In the genomic region with DNA sequence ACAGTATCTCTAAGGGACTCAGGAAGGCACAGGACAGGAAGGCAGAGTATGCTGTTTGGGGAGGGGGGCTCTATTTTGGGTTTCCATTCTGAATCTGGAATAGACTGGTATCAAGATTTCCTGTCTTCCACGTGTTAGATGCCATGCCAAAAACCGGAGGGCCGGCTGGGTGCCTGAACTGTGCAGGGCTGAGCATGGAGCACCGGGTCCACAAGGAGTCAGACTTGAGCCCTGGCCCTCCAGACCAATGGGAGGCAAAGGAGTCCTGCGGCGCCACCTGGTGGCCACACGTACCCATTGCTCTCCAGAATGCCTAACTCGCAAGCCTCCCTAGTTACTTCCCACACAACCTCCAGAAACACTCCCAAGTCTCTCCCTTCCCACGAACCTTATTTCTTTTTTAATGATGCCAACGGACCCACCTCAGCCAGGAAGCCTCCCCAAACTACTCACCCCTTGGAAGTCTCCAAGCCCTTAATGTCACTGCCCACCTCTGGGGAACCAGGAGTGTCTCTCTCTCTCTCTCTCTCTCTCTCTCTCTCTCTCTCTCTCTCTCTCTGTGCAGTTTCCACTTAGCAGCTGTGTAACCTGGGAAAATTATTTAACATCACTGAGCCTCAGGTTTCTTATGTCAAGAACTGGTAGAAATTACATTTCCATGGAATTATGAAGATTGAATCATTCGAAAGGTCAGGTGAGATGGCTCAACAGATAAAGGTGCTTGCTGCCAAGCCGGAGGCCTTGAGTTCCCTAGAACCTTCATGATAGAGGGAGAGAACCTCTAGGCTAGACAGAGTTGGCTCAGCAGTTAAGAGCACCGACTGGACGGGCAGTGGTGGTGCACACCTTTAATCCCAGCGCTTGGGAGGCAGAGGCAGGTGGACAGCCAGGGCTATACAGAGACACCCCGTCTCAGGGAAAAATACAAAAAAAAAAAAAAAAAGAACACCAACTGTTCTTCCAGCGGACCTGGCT, we compare ENCODE assay signal across 8 mouse cellular contexts. TPM values are rescaled to one million over a fixed set of nuclear protein-coding genes. Genes with fewer than 3 reads are reported as not detected.
DNase-seq lines count a peak whose midpoint lies in the region; ATAC-seq and TF ChIP-seq lines count a peak whose summit lies in the region.

No protein-coding gene starts in this region.

- H3K27me3 ChIP-seq in ES-Bruce4 (ENCODE audit: control insufficient read depth, insufficient read depth, low read length, poor library complexity, severe bottlenecking): no peaks in the 10 kb centered on the region
- H3K27me3 ChIP-seq in forebrain, embryonic 15.5 days: no peaks in the 10 kb centered on the region
- no peaks in the 10 kb centered on the region for H3K27me3 ChIP-seq in lung, embryonic 15.5 days
- H3K27me3 ChIP-seq in thymus, adult 2 months (ENCODE audit: control insufficient read depth, insufficient read depth, low read length): no peaks in the 10 kb centered on the region

- peak overlapping the region; percentile 26 for H3K4me2 ChIP-seq in forebrain, embryonic 15.5 days (replicated peaks)
- peak overlapping the region; percentile 19; the same call in 1 of the 2 replicates for H3K4me2 ChIP-seq in lung, embryonic 15.5 days

- intact Hi-C loops in heart, postnatal 25 days (cut with DNase I): no loop called here

- DNase-seq in heart, postnatal 25 days (ENCODE audit: low spot score): peak; percentile 78
- peak; percentile 77 for DNase-seq in layer of hippocampus, adult 2 months (ENCODE audit: low spot score in 2 of 2)
- peak; percentile 79 for DNase-seq in ovary, adult 18-20 months (ENCODE audit: low spot score)
- DNase-seq in thymus, adult 2 months: peak; percentile 73

- 0 out of 2 replicates have a peak, but pooled peaks have one; percentile 33 for TF ChIP-seq EP300 in ES-Bruce4 (IDR thresholded peaks at IDR 0.05; ENCODE audit: insufficient read depth, low read depth, low read length)

- no peaks in the 10 kb centered on the region for H3K9me3 ChIP-seq in ES-Bruce4 (replicated peaks; ENCODE audit: control insufficient read depth, insufficient read depth, low read length, poor library complexity, severe bottlenecking)
- H3K9me3 ChIP-seq in forebrain, embryonic 15.5 days: no peaks in the 10 kb centered on the region
- no peaks in the 10 kb centered on the region for H3K9me3 ChIP-seq in lung, embryonic 15.5 days

- 30% methylated on average over 17 of the region's 17 CpGs for WGBS in forebrain, embryonic 15.5 days
- 32% methylated on average over 17 of the region's 17 CpGs for WGBS in lung, embryonic 15.5 days
- 40% methylated on average over 17 of the region's 17 CpGs for WGBS in thymus, adult 2 months

- peak; percentile 86 for ATAC-seq in cerebellum, adult (ENCODE audit: insufficient number of reproducible peaks, low FRiP score, low TSS enrichment)
- peak; percentile 57 for ATAC-seq in forebrain, embryonic 15.5 days (replicated peaks)
- peak; percentile 83 for ATAC-seq in lung, embryonic 15.5 days (ENCODE audit: borderline replicate concordance, extremely low read depth, low FRiP score, low TSS enrichment)

- H3K27ac ChIP-seq in ES-Bruce4 (ENCODE audit: insufficient read depth, low read length): no peak overlapping the region
- H3K27ac ChIP-seq in forebrain, embryonic 15.5 days (replicated peaks): peak overlapping the region; percentile 67
- no peak overlapping the region for H3K27ac ChIP-seq in layer of hippocampus, adult 2 months
- H3K27ac ChIP-seq in lung, embryonic 15.5 days: 0 out of 2 replicates have a peak overlapping the region, but pooled peaks have one; percentile 31
- H3K27ac ChIP-seq in thymus, adult 2 months (ENCODE audit: control insufficient read depth, insufficient read depth, low read length): no peak overlapping the region

- H3K4me3 ChIP-seq in ES-Bruce4 (ENCODE audit: low read depth, low read length): 0 out of 2 replicates have a peak overlapping the region, but pooled peaks have one; percentile 31
- H3K4me3 ChIP-seq in forebrain, embryonic 15.5 days: peak overlapping the region; percentile 16
- H3K4me3 ChIP-seq in layer of hippocampus, adult 2 months: no peak overlapping the region
- H3K4me3 ChIP-seq in lung, embryonic 15.5 days: no peak overlapping the region
- H3K4me3 ChIP-seq in thymus, adult 2 months (ENCODE audit: control insufficient read depth, insufficient read depth, low read length): no peak overlapping the region

- 0 out of 2 replicates have a peak overlapping the region, but pooled peaks have one; percentile 36 for H3K9ac ChIP-seq in ES-Bruce4 (ENCODE audit: low read depth, poor library complexity, severe bottlenecking)
- H3K9ac ChIP-seq in forebrain, embryonic 15.5 days (replicated peaks): peak overlapping the region; percentile 26; the same call in 1 of the 2 replicates
- no peak overlapping the region for H3K9ac ChIP-seq in lung, embryonic 15.5 days

- peak; percentile 100 for TF ChIP-seq CTCF in ES-Bruce4 (IDR thresholded peaks at IDR 0.05; ENCODE audit: low read depth, low read length)
- peak; percentile 96 for TF ChIP-seq CTCF in layer of hippocampus, adult 2 months (conservative IDR thresholded peaks at IDR 0.05)
- TF ChIP-seq CTCF in thymus, adult 2 months (IDR thresholded peaks at IDR 0.05; ENCODE audit: borderline replicate concordance, control insufficient read depth, extremely low read depth, insufficient read depth, low read length, poor library complexity): peak; percentile 98

- peaks cover 18% of the 10 kb centered on the region for H3K36me3 ChIP-seq in ES-Bruce4 (ENCODE audit: control insufficient read depth, insufficient read depth, low read length, poor library complexity, severe bottlenecking)
- peaks cover 15% of the 10 kb centered on the region for H3K36me3 ChIP-seq in forebrain, embryonic 15.5 days
- peaks cover 16% of the 10 kb centered on the region for H3K36me3 ChIP-seq in lung, embryonic 15.5 days
- H3K36me3 ChIP-seq in thymus, adult 2 months (ENCODE audit: control insufficient read depth, insufficient read depth, low read length): peaks cover 8% of the 10 kb centered on the region

- peaks cover 4% of the 10 kb centered on the region for H3K4me1 ChIP-seq in ES-Bruce4 (ENCODE audit: control insufficient read depth, insufficient read depth, low read length)
- H3K4me1 ChIP-seq in forebrain, embryonic 15.5 days: peaks cover 59% of the 10 kb centered on the region
- peaks cover 37% of the 10 kb centered on the region for H3K4me1 ChIP-seq in lung, embryonic 15.5 days
- peaks cover 35% of the 10 kb centered on the region for H3K4me1 ChIP-seq in thymus, adult 2 months (replicated peaks; ENCODE audit: control insufficient read depth, insufficient read depth, low read length)

- TF ChIP-seq POLR2A in ES-Bruce4 (IDR thresholded peaks at IDR 0.05; ENCODE audit: insufficient read depth, low read length): no peak
- no peak for TF ChIP-seq POLR2A in thymus, adult 2 months (IDR thresholded peaks at IDR 0.05; ENCODE audit: control insufficient read depth, extremely low read depth, insufficient read depth, low read length, poor library complexity)

RNA-seq across cellular contexts. Expression of a gene that starts 5.8 kb away (rescaled TPM):
- polyA plus RNA-seq in ES-Bruce4 (2011; ENCODE audit: insufficient read depth, insufficient read length, low read depth, missing spikeins): 42.3 and 43.4 TPM in 2 replicates
- 50.6 and 55.6 TPM in 2 replicates for polyA plus RNA-seq in forebrain, embryonic 15.5 days (2015; fragmentation: Nextera tagmentation; extraction: Ambion mirVana)
- under 1 TPM; 0.39 to 0.61 TPM for total RNA-seq in heart, postnatal 25 days (2021)
- total RNA-seq in layer of hippocampus, adult 2 months (2021): 1 to 10 TPM; 2.8 to 3.7 TPM
- polyA plus RNA-seq in lung, embryonic 15.5 days (2015; fragmentation: Nextera tagmentation; extraction: Ambion mirVana): 15.8 and 16.8 TPM in 2 replicates
- polyA plus RNA-seq in thymus, adult 2 months (2012; rRNA removed): 22.0 and 24.2 TPM in 2 replicates

RNA-seq across cellular contexts. Expression of a gene that starts 16.7 kb away (rescaled TPM):
- 30.0 and 37.2 TPM in 2 replicates for polyA plus RNA-seq in ES-Bruce4 (2011; ENCODE audit: insufficient read depth, insufficient read length, low read depth, missing spikeins)
- 23.4 and 27.5 TPM in 2 replicates for polyA plus RNA-seq in forebrain, embryonic 15.5 days (2015; fragmentation: Nextera tagmentation; extraction: Ambion mirVana)
- total RNA-seq in heart, postnatal 25 days (2021): 100 to 1,000 TPM; 121 to 132 TPM
- total RNA-seq in layer of hippocampus, adult 2 months (2021): 10 to 100 TPM; 34.6 to 36.1 TPM
- polyA plus RNA-seq in lung, embryonic 15.5 days (2015; fragmentation: Nextera tagmentation; extraction: Ambion mirVana): 111 and 121 TPM in 2 replicates
- polyA plus RNA-seq in thymus, adult 2 months (2012; rRNA removed): 59.3 and 61.1 TPM in 2 replicates

RNA-seq across cellular contexts. Expression of a gene that starts 21.7 kb away (rescaled TPM):
- 33.2 and 35.1 TPM in 2 replicates for polyA plus RNA-seq in ES-Bruce4 (2011; ENCODE audit: insufficient read depth, insufficient read length, low read depth, missing spikeins)
- polyA plus RNA-seq in forebrain, embryonic 15.5 days (2015; fragmentation: Nextera tagmentation; extraction: Ambion mirVana): 0.15 and 0.28 TPM in 2 replicates
- total RNA-seq in heart, postnatal 25 days (2021): not detected
- total RNA-seq in layer of hippocampus, adult 2 months (2021): not detected
- polyA plus RNA-seq in lung, embryonic 15.5 days (2015; fragmentation: Nextera tagmentation; extraction: Ambion mirVana): 33.1 and 36.4 TPM in 2 replicates
- 6.3 and 9.3 TPM in 2 replicates for polyA plus RNA-seq in thymus, adult 2 months (2012; rRNA removed)

RNA-seq across cellular contexts. Expression of a gene that starts 26.4 kb away (rescaled TPM):
- polyA plus RNA-seq in ES-Bruce4 (2011; ENCODE audit: insufficient read depth, insufficient read length, low read depth, missing spikeins): 138 and 151 TPM in 2 replicates
- polyA plus RNA-seq in forebrain, embryonic 15.5 days (2015; fragmentation: Nextera tagmentation; extraction: Ambion mirVana): 169 and 187 TPM in 2 replicates
- total RNA-seq in heart, postnatal 25 days (2021): 10 to 100 TPM; 84.2 to 92.5 TPM
- total RNA-seq in layer of hippocampus, adult 2 months (2021): 100 to 1,000 TPM in 1 of 2 experiments, 10 to 100 TPM in 1; 96.0 to 106 TPM
- 165 and 178 TPM in 2 replicates for polyA plus RNA-seq in lung, embryonic 15.5 days (2015; fragmentation: Nextera tagmentation; extraction: Ambion mirVana)
- 128 and 141 TPM in 2 replicates for polyA plus RNA-seq in thymus, adult 2 months (2012; rRNA removed)

RNA-seq across cellular contexts. Expression of a gene that starts 27.1 kb away (rescaled TPM):
- polyA plus RNA-seq in ES-Bruce4 (2011; ENCODE audit: insufficient read depth, insufficient read length, low read depth, missing spikeins): 118 and 133 TPM in 2 replicates
- 45.8 and 47.6 TPM in 2 replicates for polyA plus RNA-seq in forebrain, embryonic 15.5 days (2015; fragmentation: Nextera tagmentation; extraction: Ambion mirVana)
- total RNA-seq in heart, postnatal 25 days (2021): 10 to 100 TPM; 67.4 to 71.2 TPM
- total RNA-seq in layer of hippocampus, adult 2 months (2021): 100 to 1,000 TPM; 110 to 116 TPM
- 46.4 and 49.4 TPM in 2 replicates for polyA plus RNA-seq in lung, embryonic 15.5 days (2015; fragmentation: Nextera tagmentation; extraction: Ambion mirVana)
- polyA plus RNA-seq in thymus, adult 2 months (2012; rRNA removed): 80.5 and 82.1 TPM in 2 replicates

Comparison
In these comparisons a context has a peak if more than half of its experiments do, and no peak if none do; other contexts are left out.
1. H3K27ac ChIP-seq: peak in forebrain, embryonic 15.5 days (single experiment) and lung, embryonic 15.5 days (single experiment); none in ES-Bruce4 (single experiment), layer of hippocampus, adult 2 months (single experiment) and thymus, adult 2 months (single experiment).
2. H3K4me3 ChIP-seq: peak in ES-Bruce4 (single experiment) and forebrain, embryonic 15.5 days (single experiment); none in layer of hippocampus, adult 2 months (single experiment), lung, embryonic 15.5 days (single experiment) and thymus, adult 2 months (single experiment).
3. Peak in every context shown above with its lines, with median percentiles within 50 percentile points of each other: CTCF ChIP-seq, ATAC-seq and DNase-seq.